Mouse (Mus musculus): ENCODE results near the gene Tubgcp5. TPM values are rescaled to one million over a fixed set of nuclear protein-coding genes. Genes with fewer than 3 reads are reported as not detected.

The Tubgcp5 gene
- total and polyA plus RNA-seq, 3 experiments, result 13.0 to 28.8 (median 24.1) TPM

DNA sequence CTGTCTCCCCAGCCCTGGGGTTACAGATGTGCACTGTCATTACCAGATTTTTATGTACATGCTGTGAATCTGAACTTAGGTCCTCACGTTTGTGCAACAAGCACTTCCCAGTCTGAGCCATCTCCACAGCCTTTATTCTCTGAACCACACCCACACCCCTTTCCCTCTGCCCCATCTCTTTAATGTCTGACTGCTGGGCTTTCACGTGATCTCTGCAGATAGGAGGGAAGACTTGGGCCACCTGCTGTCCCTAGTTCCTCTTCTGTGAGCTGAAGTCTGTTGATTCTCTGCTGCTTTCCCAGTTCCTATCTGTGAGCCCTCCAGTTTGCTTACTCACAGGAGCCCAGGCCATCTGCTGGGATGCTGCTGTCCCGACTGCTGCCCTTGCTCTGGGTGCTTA lies 26.0 kb upstream of the Tubgcp5 start, which contains the start of gene Siglech:
Gene Siglech, plus strand, starts transcription at position 253 of the 400 bp plus-strand sequence.
- in situ Hi-C loops (cut with MboI; ENCODE audit: low pct_ligation_motif_present, low pct_unique_long_range_greater_than_20kb, low sequenced_read_pairs), result no loop called here
- Histone ChIP-seq H3K79me2 (replicated peaks; ENCODE audit: control insufficient read depth, extremely low read depth, insufficient read depth, poor library complexity, severe bottlenecking) (no peaks in the 10 kb centered on the region), H3K27me3 (replicated peaks) (no peaks in the 10 kb centered on the region), H3K9me3 (replicated peaks; ENCODE audit: low read length) (no peaks in the 10 kb centered on the region), H3K4me2 (ENCODE audit: insufficient read depth, low read depth, poor library complexity, severe bottlenecking) (no peak within 1 kb of the TSS), H3K27ac (ENCODE audit: insufficient read depth, low read depth) (no peak within 1 kb of the TSS), H3K9ac (ENCODE audit: insufficient read depth, low read depth) (no peak within 1 kb of the TSS), H3K4me3 (replicated peaks in 1 of 3; ENCODE audit: low read depth in 2 of 3, low read length in 2 of 3, poor library complexity in 1 of 3) (no peak within 1 kb of the TSS), H3K4me1 (ENCODE audit: control insufficient read depth in 1 of 2, insufficient read depth in 2 of 2) (peaks cover 3 to 33% of the 10 kb centered on the region in 2 experiments; a peak in 2 of 4 replicates), H3K36me3 (replicated peaks in 1 of 2; ENCODE audit: control insufficient read depth in 1 of 2, insufficient read depth in 1 of 2, low read length in 1 of 2) (no peaks in the 10 kb centered on the region)
- TF ChIP-seq BHLHE40 (IDR thresholded peaks at IDR 0.05; ENCODE audit: low read depth, low read length) (peak; percentile 71), POLR2A (IDR thresholded peaks at IDR 0.05; ENCODE audit: low read depth, low read length) (no peak), MXI1 (IDR thresholded peaks at IDR 0.05; ENCODE audit: low read depth, low read length) (no peak), JUN (IDR thresholded peaks at IDR 0.05; ENCODE audit: insufficient read depth, low read depth, low read length) (no peak), E2F4 (IDR thresholded peaks at IDR 0.05; ENCODE audit: insufficient replicate concordance, low read depth, low read length) (no peak), RCOR1 (conservative IDR thresholded peaks at IDR 0.05; ENCODE audit: low read depth, low read length) (no peak), MEF2A (IDR thresholded peaks at IDR 0.05; ENCODE audit: borderline replicate concordance, low read depth, low read length) (no peak), EP300 (IDR thresholded peaks at IDR 0.05; ENCODE audit: low read length) (peak; percentile 29; the same call in 1 of the 2 replicates), ZC3H11A (IDR thresholded peaks at IDR 0.05; ENCODE audit: low read depth, low read length) (no peak), MAZ (IDR thresholded peaks at IDR 0.05; ENCODE audit: low read depth, low read length) (no peak)
- dilution Hi-C loops (cut with MboI; ENCODE audit: extremely low pct_ligation_motif_present, extremely low pct_unique_long_range_greater_than_20kb, low sequenced_read_pairs), result no loop called here
- peak; percentile 49 for DNase-seq (ENCODE audit: extremely low read depth)

DNA sequence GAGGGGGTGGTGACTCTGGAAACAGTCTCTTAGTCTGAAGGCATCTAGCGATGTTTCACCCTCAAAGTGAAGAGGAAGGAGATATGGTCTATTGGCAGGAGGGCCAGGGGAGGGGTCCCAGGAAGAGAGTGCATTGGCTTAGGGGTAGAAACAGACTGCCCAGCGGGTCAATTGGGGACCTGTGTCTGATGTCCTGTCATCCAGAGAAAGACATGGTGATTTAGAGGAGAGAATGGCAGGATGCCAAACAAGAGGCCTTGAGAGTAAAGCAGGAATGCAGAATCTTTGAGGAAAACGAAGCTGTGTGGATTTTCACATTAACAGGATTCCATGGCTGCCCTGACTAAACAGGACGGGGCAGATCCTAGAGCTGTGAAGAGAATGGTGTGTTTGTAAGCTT lies 13.9 kb upstream of the Tubgcp5 start:
- no peak overlapping the region for H3K4me3 ChIP-seq (replicated peaks in 1 of 3; ENCODE audit: low read depth in 2 of 3, low read length in 2 of 3, poor library complexity in 1 of 3)
- in situ Hi-C loops (cut with MboI; ENCODE audit: low pct_ligation_motif_present, low pct_unique_long_range_greater_than_20kb, low sequenced_read_pairs), result no loop called here
- H3K4me2 ChIP-seq (ENCODE audit: insufficient read depth, low read depth, poor library complexity, severe bottlenecking), result no peak overlapping the region
- no peaks in the 10 kb centered on the region for H3K79me2 ChIP-seq (replicated peaks; ENCODE audit: control insufficient read depth, extremely low read depth, insufficient read depth, poor library complexity, severe bottlenecking)
- H3K36me3 ChIP-seq (replicated peaks in 1 of 2; ENCODE audit: control insufficient read depth in 1 of 2, insufficient read depth in 1 of 2, low read length in 1 of 2), result no peaks in the 10 kb centered on the region
- DNase-seq (ENCODE audit: extremely low read depth), result no peak
- no peak overlapping the region for H3K27ac ChIP-seq (ENCODE audit: insufficient read depth, low read depth)
- no peaks in the 10 kb centered on the region for H3K27me3 ChIP-seq (replicated peaks)
- H3K9me3 ChIP-seq (replicated peaks; ENCODE audit: low read length), result no peaks in the 10 kb centered on the region
- dilution Hi-C loops (cut with MboI; ENCODE audit: extremely low pct_ligation_motif_present, extremely low pct_unique_long_range_greater_than_20kb, low sequenced_read_pairs), result no loop called here
- H3K9ac ChIP-seq (ENCODE audit: insufficient read depth, low read depth), result no peak overlapping the region
- H3K4me1 ChIP-seq (ENCODE audit: control insufficient read depth in 1 of 2, insufficient read depth in 2 of 2), result peaks cover 11 to 51% of the 10 kb centered on the region in 2 experiments
- no peak for TF ChIP-seq USF1 (IDR thresholded peaks at IDR 0.05; ENCODE audit: low read depth, low read length)
- no peak for TF ChIP-seq ZNF384 (IDR thresholded peaks at IDR 0.05; ENCODE audit: low read depth, low read length)
- TF ChIP-seq USF2 (conservative IDR thresholded peaks at IDR 0.05; ENCODE audit: low read depth, low read length), result no peak
- no peak for TF ChIP-seq E2F4 (IDR thresholded peaks at IDR 0.05; ENCODE audit: insufficient replicate concordance, low read depth, low read length)
- TF ChIP-seq CTCF (conservative IDR thresholded peaks at IDR 0.05 in 1 of 2, IDR thresholded peaks at IDR 0.05 in 1 of 2; ENCODE audit: low read depth in 2 of 2, low read length in 2 of 2), result no peak
- no peak for TF ChIP-seq TCF12 (IDR thresholded peaks at IDR 0.05; ENCODE audit: low read depth, low read length)
- TF ChIP-seq EP300 (IDR thresholded peaks at IDR 0.05; ENCODE audit: low read length), result no peak
- TF ChIP-seq JUN (IDR thresholded peaks at IDR 0.05; ENCODE audit: insufficient read depth, low read depth, low read length), result no peak
- TF ChIP-seq ZC3H11A (IDR thresholded peaks at IDR 0.05; ENCODE audit: low read depth, low read length), result no peak
- no peak for TF ChIP-seq MAZ (IDR thresholded peaks at IDR 0.05; ENCODE audit: low read depth, low read length)
- no peak for TF ChIP-seq PAX5 (IDR thresholded peaks at IDR 0.05; ENCODE audit: low read length)
- TF ChIP-seq MEF2A (IDR thresholded peaks at IDR 0.05; ENCODE audit: borderline replicate concordance, low read depth, low read length), result no peak
- TF ChIP-seq MAFK (IDR thresholded peaks at IDR 0.05; ENCODE audit: insufficient replicate concordance, low read length), result no peak
- no peak for TF ChIP-seq ZMIZ1 (IDR thresholded peaks at IDR 0.05; ENCODE audit: low read depth, low read length)
- TF ChIP-seq RCOR1 (conservative IDR thresholded peaks at IDR 0.05; ENCODE audit: low read depth, low read length), result no peak
- no peak for TF ChIP-seq ELF1 (IDR thresholded peaks at IDR 0.05; ENCODE audit: low read depth, low read length)
- TF ChIP-seq SMC3 (IDR thresholded peaks at IDR 0.05; ENCODE audit: low read depth, low read length), result no peak

All from CH12.LX (cell line).